Mouse (Mus musculus) ZHBTc4 (cell line): ENCODE measurements around the gene Alkbh3.
A peak's percentile ranks its signal among the peaks of the same experiment; 100 is the strongest.

Experiments
- DNase-seq: peaks from one replicate; pipeline ENCODE4 v3.0.0-alpha.2; 2011; ENCODE audit warnings: low read depth, low spot score

Alkbh3 gene

DNA sequence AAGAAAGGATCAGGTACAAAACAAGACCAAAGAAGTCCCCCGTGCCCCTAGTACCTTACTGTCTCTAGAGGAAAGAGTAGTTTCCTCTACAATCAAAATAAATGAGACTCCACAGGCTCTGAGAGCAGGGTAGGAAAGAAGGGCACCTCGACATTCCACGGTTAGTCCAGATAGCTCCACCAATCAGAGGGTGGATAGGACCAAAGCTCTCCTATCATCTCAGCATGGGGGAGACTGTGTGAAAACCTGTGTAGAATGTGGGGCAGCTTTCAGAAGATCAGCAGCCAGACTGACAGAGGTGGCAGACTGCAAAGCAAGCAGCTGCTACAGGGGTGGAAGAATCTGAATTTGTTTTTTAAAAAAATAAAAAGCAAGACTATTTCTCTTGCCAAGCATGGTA lies 17.8 kb downstream of the Alkbh3 start:
- DNase-seq, result no peak

- no peak for DNase-seq
Measured at GRCm38 (mm10) chr2:93992259-93992658, 18.3 kb downstream of the Alkbh3 start.

DNA sequence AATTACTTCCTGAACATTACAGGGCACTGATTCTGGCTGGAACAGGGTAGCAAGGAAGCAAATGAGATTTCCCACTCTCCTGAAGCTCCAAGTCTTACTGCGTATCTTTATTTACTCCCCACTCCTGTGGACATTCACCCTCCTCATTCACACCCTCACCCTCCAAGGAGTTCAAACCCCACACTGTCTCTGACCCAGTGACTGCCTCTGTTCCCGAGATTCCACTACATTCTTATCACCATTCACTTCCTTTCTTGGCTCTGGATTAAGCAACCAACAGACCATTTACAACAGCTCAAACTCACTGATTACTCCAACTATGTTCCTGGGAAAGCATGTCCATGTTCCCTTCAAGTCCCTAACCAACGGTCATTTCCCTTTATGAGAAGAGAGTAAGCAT lies 19.3 kb downstream of the Alkbh3 start:
- no peak for DNase-seq

DNA sequence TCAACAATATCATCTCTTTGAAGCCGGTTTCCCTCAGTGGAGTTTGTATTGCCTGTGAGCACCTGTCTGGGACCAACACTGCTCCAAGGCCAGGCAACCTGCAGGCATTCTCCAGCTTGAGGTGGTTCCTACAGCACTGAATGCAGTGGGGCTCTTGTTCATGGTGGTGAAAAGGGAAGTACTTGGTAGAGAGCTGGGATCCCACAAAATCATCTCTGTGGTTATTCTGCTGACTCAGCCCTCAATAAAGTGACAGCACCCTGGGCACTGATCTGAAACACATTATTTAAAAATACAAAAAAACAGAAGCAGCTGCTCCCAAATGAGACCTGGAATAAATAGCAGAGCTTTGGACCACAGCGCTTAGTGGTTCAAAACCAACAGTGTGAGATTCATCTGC lies 22.2 kb downstream of the Alkbh3 start:
- DNase-seq, result no peak

DNA sequence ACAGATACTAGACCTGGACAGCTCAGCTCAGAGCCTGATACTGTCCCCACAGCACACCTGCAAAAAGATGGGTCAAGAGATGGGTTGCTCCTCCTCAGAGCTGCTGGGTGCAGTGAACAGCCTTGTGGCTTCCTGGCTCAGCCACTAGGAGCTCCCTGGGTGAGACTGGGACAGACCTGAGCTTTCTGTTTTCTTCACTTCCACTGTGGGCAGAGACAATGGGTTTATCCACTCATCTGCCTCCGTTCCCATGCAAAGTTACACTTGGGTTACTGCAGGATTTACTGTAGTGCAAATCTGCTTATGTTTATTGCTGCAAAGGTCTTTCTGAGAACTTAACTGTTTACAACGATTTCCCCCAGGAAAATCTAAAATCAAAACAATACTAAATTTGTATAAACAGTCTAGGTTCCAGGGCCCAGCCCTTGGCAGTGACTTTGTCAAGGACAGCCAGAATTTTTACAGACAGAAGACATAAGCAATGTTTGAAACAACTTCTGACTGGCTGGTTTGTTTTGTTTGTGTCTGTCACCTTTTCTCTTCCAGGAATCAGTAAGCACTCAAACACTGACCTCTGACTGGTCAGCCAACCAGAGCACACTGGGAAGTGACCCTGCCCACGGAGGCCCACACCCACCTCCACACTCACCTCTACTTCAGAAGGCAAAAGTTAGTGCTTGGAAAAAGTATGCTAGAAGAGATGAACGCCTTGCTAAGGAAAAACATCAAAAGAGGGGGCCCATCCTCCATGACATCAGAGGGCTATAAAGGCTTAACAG lies 28.0 kb downstream of the Alkbh3 start:
- DNase-seq, result no peak

DNA sequence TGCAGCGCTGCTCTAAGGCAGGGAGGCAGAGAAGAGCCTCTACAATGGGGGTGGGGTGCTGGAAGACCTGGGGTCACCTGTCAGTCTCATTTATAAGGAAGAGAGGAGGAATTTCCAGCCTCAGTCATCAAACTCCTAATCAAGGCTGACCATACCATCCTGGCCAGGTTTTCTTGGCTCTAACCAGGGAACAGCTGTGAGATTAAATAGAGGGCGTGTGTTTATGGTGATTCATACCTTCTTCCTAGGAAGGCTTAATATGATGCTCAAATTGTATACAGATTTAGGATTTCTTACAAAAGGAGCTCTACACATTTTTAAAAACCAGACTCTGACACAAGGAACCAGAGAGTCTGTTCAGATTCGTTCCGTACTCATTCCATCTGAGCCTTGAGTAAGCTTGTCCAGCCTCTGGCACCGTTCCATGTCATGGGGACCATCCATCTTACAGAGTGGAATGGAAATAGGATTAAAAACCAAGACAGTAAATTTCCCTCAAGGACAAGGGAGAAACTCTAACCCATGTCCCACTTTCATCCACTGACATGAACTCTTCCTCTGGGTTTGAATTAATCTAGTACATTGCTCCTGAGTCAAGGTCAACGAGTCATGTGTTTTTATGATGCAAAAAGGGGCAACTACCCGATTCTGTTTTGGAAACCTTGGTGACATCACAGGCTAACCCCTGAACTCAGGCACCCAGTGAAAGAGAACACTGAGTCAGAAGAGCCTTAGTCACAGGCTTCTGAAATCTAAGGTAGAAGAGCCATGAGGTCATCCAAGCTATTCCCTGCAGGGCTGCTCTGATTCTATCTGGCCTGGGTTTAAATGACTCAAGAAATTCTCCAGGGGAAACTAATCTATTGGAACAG lies 31.1 kb downstream of the Alkbh3 start:
- no peak for DNase-seq

DNA sequence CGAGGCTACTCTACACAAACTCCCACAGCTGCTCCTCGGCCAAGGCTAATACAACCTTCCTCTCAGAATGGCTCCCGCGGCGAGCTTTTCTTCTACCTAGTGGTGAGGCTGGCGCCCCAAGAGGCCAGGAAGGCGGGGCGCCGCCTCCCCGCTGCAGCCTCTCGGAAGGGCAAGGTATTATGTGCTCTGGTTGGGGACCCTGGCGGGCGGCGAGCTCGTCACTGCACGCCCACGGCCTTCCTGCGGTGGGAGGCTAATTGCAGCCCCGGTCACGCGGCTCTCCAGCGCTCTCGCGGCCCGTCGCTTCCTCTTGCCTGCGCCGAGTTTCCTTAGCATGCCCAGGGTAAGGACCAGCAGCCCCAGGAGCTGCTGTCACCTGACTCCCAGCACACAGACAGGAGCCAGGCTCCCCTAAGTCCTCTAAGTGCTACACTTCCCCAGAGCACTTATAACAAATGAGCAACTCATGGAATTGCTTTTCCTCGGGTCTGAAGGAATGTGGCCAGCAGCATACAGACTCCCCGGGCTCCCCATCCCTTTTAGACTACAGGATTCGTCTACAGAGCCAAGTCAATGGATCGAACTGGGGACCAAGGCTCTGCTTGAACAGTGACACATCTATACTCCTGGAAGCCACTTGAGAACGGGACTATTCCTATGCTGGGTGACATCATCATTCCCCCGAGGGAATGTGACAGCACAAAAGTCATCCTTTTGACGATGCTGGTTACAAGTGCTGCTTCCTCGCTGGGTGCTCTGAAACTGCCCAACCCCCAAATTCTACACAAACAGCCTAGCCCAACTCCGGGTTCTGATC lies 34.0 kb downstream of the Alkbh3 start:
- DNase-seq, result peak; percentile 66

GRCm38 (mm10) chr2:93975526-93976435 lies 34.8 kb downstream of the Alkbh3 start:
- DNase-seq, result peak; percentile 23

- peak; percentile 23 for DNase-seq
Measured at GRCm38 (mm10) chr2:93975041-93975440, 35.6 kb downstream of the Alkbh3 start.

DNA sequence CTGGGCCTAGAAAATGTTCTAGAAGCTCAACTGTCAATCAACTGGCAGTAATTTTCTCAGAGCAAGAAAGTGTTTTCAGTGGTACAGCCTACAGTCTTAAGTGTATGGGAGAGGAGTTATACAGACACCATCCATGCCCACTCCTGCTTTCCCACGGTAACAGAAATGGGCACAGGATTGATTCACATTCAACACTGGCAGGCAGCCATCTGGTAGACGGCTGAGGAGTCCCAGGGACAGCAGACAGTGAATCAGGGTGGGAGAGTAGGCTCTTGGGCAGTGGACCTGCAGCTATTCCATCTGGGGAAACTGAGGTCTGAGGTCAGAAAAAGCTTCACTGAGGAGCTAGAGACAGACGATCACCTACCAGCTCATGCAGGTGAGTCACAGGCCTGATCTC lies 39.0 kb downstream of the Alkbh3 start:
- no peak for DNase-seq

- no peak for DNase-seq
Measured at GRCm38 (mm10) chr2:93964494-93965160, 46.0 kb downstream of the Alkbh3 start.

GRCm38 (mm10) chr2:93963802-93964201 lies 46.8 kb downstream of the Alkbh3 start:
- DNase-seq, result no peak

DNA sequence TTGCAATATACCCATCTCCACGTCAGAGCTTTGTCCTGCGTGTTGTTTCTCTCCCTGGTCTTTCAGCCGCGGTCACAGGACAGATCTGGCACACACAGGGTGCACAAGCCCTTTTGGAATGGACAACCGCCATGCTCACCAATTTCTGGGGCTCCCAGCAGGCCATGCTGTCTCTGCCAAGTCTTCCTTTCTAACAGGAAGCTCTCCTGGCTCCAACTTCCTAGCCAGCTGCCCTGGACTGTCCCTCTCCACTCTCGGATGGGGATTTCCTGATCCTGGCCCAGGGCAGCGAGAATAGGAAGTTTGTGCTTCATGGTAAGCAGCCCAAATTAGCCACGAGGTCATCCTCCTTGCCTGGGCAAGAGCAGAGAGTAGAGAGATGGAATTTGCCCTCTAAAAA lies 48.9 kb downstream of the Alkbh3 start:
- DNase-seq, result no peak

- DNase-seq, result no peak
Measured at GRCm38 (mm10) chr2:93959346-93959745, 51.3 kb downstream of the Alkbh3 start.

GRCm38 (mm10) chr2:93958216-93958615 lies 52.4 kb downstream of the Alkbh3 start:
- DNase-seq, result no peak

- no peak for DNase-seq
Measured at GRCm38 (mm10) chr2:93957785-93958175, 52.8 kb downstream of the Alkbh3 start.

GRCm38 (mm10) chr2:93956908-93957784 lies 53.5 kb downstream of the Alkbh3 start, which contains the start of gene Gm13889:
TSS of gene Gm13889 (minus strand) at chr2:93957201.
- DNase-seq, result peak; percentile 67

DNA sequence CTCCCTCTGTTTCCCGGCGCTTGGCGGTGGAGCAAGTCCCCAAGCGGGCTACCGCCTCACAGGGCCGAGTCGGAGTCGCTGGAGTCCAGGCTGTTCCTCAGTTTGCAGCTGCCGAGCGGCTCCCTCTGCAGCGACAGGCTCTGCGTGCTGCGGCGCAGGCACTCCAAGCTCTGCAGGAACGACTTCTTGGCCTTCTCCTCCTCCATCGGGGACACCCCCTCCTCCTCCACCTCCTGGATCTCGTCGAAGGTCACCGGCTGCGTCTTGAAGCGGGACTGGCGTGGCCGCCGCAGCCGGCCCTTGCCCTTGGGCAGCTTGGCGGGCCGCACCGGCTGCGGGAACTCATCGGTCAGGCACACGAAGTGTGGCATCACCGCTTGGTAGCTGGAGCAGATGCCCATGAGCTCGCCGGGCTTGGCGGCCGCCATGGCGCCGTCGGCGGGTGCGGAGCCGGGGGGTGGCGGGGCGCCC lies 54.2 kb downstream of the Alkbh3 start:
- peak; percentile 74 for DNase-seq

DNA sequence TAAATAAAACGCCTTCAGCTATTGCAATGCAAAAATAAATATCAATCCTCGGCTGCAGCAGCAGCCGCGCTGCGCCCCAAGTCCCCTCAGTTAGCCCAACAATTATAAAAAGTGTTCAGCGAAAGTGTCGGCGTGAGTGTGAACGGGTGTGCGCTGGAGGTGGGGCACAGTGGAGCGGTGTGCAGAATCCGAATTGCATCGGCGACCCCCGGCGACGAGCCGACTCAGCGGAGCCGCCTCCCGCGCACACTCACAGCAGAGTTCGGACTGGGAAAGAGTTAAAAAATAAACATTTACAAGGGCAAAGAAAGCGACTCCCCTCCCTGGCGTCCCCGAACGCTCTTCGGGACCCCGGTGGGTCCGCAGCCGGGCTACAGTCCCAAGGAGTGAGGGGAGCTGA lies 54.7 kb downstream of the Alkbh3 start:
- no peak for DNase-seq
